Mouse (Mus musculus) brown adipose tissue, adult 24 weeks (tissue): ENCODE measurements around the gene Acot8. TPM values are rescaled to one million over a fixed set of nuclear protein-coding genes. Genes with fewer than 3 reads are reported as not detected.

Experiments
- H3K27ac ChIP-seq: fragments of 200-500 bp; replicated peaks from 2 replicates; pipeline ENCODE4 v1.5.1; 2012; ENCODE audit warnings: low read depth, mild to moderate bottlenecking, low read length
- H3K4me1 ChIP-seq: fragments of 200-500 bp; 2 replicates; pipeline ENCODE4 v1.6.1; 2012; ENCODE audit warnings: low read length, mixed read lengths; ENCODE audit not compliant: control insufficient read depth, insufficient read depth, insufficient read length
- H3K4me3 ChIP-seq: fragments of 200-500 bp; 2 replicates; pipeline ENCODE4 v1.5.1; 2012; ENCODE audit warnings: low read depth, mild to moderate bottlenecking, low read length, moderate library complexity; ENCODE audit not compliant: insufficient read depth
- polyA plus RNA-seq: library from polyadenylated mRNA; stranded (reverse); fragments of >200 nt; gene quantifications from 2 replicates; pipeline ENCODE4 v1.2.4, GENCODE M21; 2012; ENCODE audit not compliant: missing spikeins, insufficient read depth, insufficient read length

Gene Acot8
- polyA plus RNA-seq, 1 experiment, result 16.3 TPM

- Histone ChIP-seq H3K27ac (no peak overlapping the region), H3K4me1 (peaks cover 5% of the 10 kb centered on the region), H3K4me3 (no peak overlapping the region)
Measured at GRCm38 (mm10) chr2:164793772-164794171, 10.9 kb downstream of the Acot8 start.

DNA sequence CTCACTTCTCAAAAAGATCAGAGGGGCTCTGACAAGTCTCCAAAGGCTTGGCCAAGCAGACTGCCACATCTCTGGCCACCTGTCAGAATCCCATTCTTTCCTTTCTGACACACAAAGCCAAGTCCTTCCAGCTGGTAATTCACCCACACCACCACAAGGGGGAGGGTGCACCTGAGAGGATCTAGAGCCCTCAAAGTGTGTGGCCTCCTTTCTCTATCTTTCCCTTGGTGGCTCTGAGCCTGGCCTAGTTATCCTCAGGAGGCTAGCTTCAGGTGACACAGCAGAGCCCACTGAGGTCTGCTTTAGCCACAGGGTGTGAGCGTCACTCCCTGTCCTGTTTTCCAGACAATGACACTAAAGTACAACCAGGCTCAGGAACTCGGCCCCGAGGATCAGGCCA lies 11.4 kb downstream of the Acot8 start:
- Histone ChIP-seq H3K4me1 (peaks cover 5% of the 10 kb centered on the region), H3K27ac (peak overlapping the region; percentile 4; the same call in 1 of the 2 replicates), H3K4me3 (no peak overlapping the region)

- Histone ChIP-seq H3K27ac (no peak overlapping the region), H3K4me3 (no peak overlapping the region), H3K4me1 (peaks cover 8% of the 10 kb centered on the region)
Measured at GRCm38 (mm10) chr2:164792400-164793190, 12.1 kb downstream of the Acot8 start.

DNA sequence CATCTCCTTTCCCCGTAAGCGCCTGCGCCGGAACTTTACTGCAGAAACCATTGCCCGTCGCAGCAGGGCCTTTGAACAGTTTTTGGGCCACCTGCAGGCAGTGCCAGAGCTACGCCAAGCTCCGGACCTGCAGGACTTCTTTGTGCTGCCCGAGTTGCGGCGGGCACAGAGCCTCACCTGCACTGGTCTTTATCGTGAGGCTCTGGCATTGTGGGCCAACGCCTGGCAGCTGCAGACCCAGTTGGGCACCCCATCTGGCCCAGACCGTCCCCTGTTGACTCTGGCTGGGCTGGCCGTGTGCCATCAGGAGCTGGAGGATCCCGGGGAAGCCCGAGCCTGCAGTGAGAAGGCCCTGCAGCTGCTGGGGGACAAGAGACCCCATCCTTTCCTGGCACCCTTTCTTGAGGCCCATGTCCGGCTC lies 12.8 kb downstream of the Acot8 start:
- Histone ChIP-seq H3K4me3 (no peak overlapping the region), H3K4me1 (peaks cover 12% of the 10 kb centered on the region), H3K27ac (no peak overlapping the region)

GRCm38 (mm10) chr2:164790451-164790850 lies 14.2 kb downstream of the Acot8 start:
- peaks cover 16% of the 10 kb centered on the region for H3K4me1 ChIP-seq
- no peak overlapping the region for H3K4me3 ChIP-seq
- H3K27ac ChIP-seq, result peak overlapping the region; percentile 8; the same call in 1 of the 2 replicates

- no peak overlapping the region for H3K4me3 ChIP-seq
- H3K4me1 ChIP-seq, result peaks cover 18% of the 10 kb centered on the region
- no peak overlapping the region for H3K27ac ChIP-seq
Measured at GRCm38 (mm10) chr2:164788411-164788810, 16.3 kb downstream of the Acot8 start.

GRCm38 (mm10) chr2:164787779-164788178 lies 16.9 kb downstream of the Acot8 start:
- Histone ChIP-seq H3K4me3 (peak overlapping the region; percentile 0; the same call in 1 of the 2 replicates), H3K27ac (0 out of 2 replicates have a peak overlapping the region, but pooled peaks have one; percentile 21), H3K4me1 (peaks cover 18% of the 10 kb centered on the region)

GRCm38 (mm10) chr2:164787032-164787431 lies 17.6 kb downstream of the Acot8 start:
- H3K4me3 ChIP-seq, result peak overlapping the region; percentile 72
- peaks cover 15% of the 10 kb centered on the region for H3K4me1 ChIP-seq
- peak overlapping the region; percentile 52; the same call in 1 of the 2 replicates for H3K27ac ChIP-seq

DNA sequence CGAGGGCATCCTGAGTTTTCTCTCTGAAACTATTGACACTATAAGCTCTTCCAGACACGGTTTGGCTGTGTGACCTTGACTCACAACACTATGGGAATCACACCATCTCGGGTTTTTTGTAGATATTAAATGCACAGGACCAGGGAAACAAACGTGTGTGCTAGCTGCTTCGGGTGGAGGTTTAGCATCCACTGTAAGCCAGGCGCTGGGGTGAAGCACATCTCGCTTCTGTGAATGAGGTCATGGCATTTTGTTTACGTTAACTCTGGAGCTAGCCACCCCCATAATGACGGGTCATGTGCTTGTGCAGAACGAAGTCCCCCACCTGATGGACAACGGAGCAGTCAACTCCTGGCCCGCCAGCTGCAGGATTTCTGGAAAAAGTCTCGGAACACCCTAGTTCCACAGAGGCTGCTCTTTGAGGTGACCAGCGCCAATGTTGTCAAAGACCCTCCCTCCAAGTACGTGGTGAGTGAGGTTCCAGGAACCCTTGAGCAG lies 18.2 kb downstream of the Acot8 start:
- Histone ChIP-seq H3K4me1 (peaks cover 15% of the 10 kb centered on the region), H3K4me3 (peak overlapping the region; percentile 72), H3K27ac (peak overlapping the region; percentile 52)

DNA sequence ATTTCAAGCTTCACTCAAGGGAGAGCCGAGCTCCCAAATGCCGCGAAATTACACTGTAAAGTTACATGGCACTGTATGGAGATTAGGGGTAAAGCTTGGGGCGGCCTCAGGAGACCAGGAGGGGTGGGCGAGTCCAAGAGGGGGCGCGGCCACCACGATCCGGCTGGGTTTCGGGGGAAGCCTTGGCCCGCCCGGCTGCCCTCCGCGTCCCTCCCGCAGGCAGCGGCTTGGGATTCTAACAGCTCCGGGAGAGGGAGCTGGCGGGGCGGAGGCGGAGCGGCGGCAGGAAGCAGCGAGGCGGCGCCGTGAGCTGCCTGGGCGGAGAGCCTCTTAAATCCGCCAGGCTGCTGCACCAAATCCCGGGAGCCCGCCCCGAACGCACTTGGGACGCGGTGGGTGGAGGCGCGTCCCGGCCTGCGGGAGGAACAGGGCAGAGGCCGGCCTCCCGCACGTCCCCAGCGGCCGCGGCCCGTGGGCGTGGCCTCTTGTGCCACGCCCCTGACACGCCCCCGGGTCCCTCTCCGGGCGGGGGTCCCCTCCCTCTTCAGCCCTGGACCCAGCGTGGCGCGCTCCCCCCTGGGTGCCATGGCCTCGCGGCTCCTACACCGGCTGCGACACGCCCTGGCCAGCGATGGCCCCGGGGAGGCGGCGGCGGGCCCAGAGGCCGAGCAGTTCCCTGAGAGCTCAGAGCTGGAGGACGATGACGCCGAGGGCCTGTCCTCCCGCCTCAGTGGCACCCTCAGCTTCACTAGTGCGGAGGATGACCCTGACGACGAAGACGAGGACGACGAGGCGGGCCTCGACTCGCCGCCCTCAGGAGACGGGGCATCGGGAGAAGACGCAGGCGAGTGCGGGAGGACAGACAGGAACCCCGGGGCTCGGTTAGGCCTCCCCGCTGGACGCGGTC lies 18.9 kb downstream of the Acot8 start, which contains the start of gene Snx21:
Gene Snx21, plus strand, starts transcription at position 343 of the 907 bp plus-strand sequence.
- peaks cover 13% of the 10 kb centered on the region for H3K4me1 ChIP-seq
- H3K4me3 ChIP-seq, result peak within 1 kb of the TSS; percentile 72
- H3K27ac ChIP-seq, result peak within 1 kb of the TSS; percentile 69

GRCm38 (mm10) chr2:164784869-164785420 lies 19.7 kb downstream of the Acot8 start:
- H3K4me1 ChIP-seq, result peaks cover 13% of the 10 kb centered on the region
- H3K27ac ChIP-seq, result peak overlapping the region; percentile 69
- peak overlapping the region; percentile 72 for H3K4me3 ChIP-seq

GRCm38 (mm10) chr2:164783926-164784581 lies 20.6 kb downstream of the Acot8 start:
- no peak overlapping the region for H3K27ac ChIP-seq
- H3K4me1 ChIP-seq, result peaks cover 17% of the 10 kb centered on the region
- H3K4me3 ChIP-seq, result no peak overlapping the region

GRCm38 (mm10) chr2:164781876-164782275 lies 22.8 kb downstream of the Acot8 start:
- Histone ChIP-seq H3K4me3 (no peak overlapping the region), H3K4me1 (peaks cover 11% of the 10 kb centered on the region), H3K27ac (no peak overlapping the region)

- Histone ChIP-seq H3K27ac (no peak within 1 kb of the TSS), H3K4me1 (peaks cover 5% of the 10 kb centered on the region), H3K4me3 (no peak within 1 kb of the TSS)
Measured at GRCm38 (mm10) chr2:164779481-164780086, 25.1 kb downstream of the Acot8 start, which contains the start of gene Tnnc2. TSS of gene Tnnc2 (minus strand) at chr2:164779967.
